Mouse (Mus musculus) stomach, embryonic 15.5 days (tissue): ENCODE measurements around the gene Apol8. TPM values are rescaled to one million over a fixed set of nuclear protein-coding genes. Genes with fewer than 3 reads are reported as not detected.
"Not testable (repeated sequence)": the region's sequence is repeated elsewhere in the genome, so short reads cannot be mapped to it uniquely, and the experiment has no call there.

Source experiments
- ATAC-seq: fragments of 200-750 bp; cut with Nextera tagmentation; 2 replicates; pipeline ENCODE4 v1.8.0; 2017; ENCODE audit warnings: low read depth, moderate number of reproducible peaks, moderate TSS enrichment; ENCODE audit not compliant: insufficient read depth, low FRiP score
- H3K27ac ChIP-seq: fragments of 300-500 bp; sonication (generic); 2 replicates; pipeline ENCODE4 v1.5.1; 2015; ENCODE audit warnings: mild to moderate bottlenecking, inconsistent platforms
- H3K27me3 ChIP-seq: fragments of 300-500 bp; sonication (generic); replicated peaks from 2 replicates; pipeline ENCODE4 v1.6.1; 2015; ENCODE audit warnings: inconsistent platforms
- H3K36me3 ChIP-seq: fragments of 300-500 bp; sonication (generic); 2 replicates; pipeline ENCODE4 v1.6.1; 2015; ENCODE audit warnings: inconsistent platforms
- H3K4me1 ChIP-seq: fragments of 300-500 bp; sonication (generic); 2 replicates; pipeline ENCODE4 v1.6.1; 2015; ENCODE audit warnings: inconsistent platforms
- H3K4me2 ChIP-seq: fragments of 300-500 bp; sonication (generic); 2 replicates; pipeline ENCODE4 v1.6.1; 2015; ENCODE audit warnings: mild to moderate bottlenecking, inconsistent platforms
- H3K4me3 ChIP-seq: fragments of 300-500 bp; sonication (generic); replicated peaks from 2 replicates; pipeline ENCODE4 v1.5.1; 2015; ENCODE audit warnings: inconsistent platforms
- H3K9ac ChIP-seq: fragments of 300-500 bp; sonication (generic); 2 replicates; pipeline ENCODE4 v1.6.1; 2015; ENCODE audit warnings: inconsistent platforms
- H3K9me3 ChIP-seq: fragments of 300-500 bp; sonication (generic); 2 replicates; pipeline ENCODE4 v1.6.1; 2016; ENCODE audit warnings: inconsistent platforms
- WGBS: fragments of 180-500 bp; shearing (Covaris S2); methylation state at CpG from one replicate; pipeline ENCODE4 v1.1.7; 2015; 5-methylcytosine and 5-hydroxymethylcytosine counted together
- polyA plus RNA-seq: library from polyadenylated mRNA; unstranded; fragments of >200 nt; fragmentation: Nextera tagmentation; extraction: Ambion mirVana; gene quantifications from 2 replicates; pipeline ENCODE4 v1.2.1, GENCODE M21; 2015

Apol8 gene
- polyA plus RNA-seq, 1 experiment from 2014 or later, result 1.7 TPM

DNA sequence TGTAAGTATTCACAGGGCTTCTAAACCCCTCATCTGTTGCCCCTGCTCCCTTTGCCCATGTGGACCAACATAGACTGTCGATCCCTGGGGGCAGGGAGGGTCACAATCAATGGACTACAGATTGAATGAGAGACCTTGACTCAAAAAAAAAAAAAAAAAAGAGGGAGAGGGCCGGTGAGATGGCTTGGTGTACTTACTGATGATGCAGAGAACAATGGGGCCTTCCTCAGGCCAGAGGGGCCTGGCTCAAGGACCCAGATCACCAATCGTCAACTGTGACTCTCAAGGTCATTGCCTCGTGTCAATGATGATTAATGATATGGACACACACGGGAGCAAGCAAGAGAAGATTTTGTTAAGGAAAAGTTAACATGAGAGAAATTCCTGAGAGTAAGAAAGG lies 12.2 kb downstream of the Apol8 start:
- no peak for ATAC-seq
- no peak overlapping the region for H3K4me2 ChIP-seq
- H3K36me3 ChIP-seq, result no peaks in the 10 kb centered on the region
- H3K9me3 ChIP-seq, result no peaks in the 10 kb centered on the region
- H3K4me3 ChIP-seq, result no peak overlapping the region
- WGBS, result 30% methylated on average over 5 of the region's 5 CpGs
- H3K4me1 ChIP-seq, result no peaks in the 10 kb centered on the region
- 0 out of 2 replicates have a peak, but pooled peaks cover 3% of the 10 kb centered on the region for H3K27me3 ChIP-seq
- H3K9ac ChIP-seq, result no peak overlapping the region
- no peak overlapping the region for H3K27ac ChIP-seq

DNA sequence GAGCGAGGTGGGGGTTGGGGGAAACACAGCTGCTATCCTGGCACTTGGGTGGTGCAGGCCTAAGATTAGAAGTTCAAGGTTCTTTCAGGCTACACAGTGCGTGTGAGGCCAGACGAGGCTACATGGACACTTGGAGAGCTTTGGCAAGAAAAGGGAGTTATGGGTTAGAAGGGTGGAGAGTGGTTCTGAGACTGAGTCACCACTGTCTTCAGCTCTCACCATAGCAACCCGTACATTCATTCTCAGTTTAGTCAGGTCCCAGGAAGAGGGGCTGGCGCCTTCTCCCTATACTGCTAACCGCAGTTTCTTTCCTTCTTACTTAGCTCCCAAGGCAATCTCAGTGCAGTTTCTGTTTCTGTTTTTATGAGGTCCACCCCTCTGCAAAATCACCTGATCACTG lies 15.2 kb downstream of the Apol8 start:
- not testable (repeated sequence) for ATAC-seq, H3K9me3 ChIP-seq, H3K36me3 ChIP-seq, H3K4me3 ChIP-seq, H3K27me3 ChIP-seq, H3K4me1 ChIP-seq, H3K27ac ChIP-seq, H3K4me2 ChIP-seq, H3K9ac ChIP-seq
- WGBS, result 63% methylated on average over 6 of the region's 6 CpGs

DNA sequence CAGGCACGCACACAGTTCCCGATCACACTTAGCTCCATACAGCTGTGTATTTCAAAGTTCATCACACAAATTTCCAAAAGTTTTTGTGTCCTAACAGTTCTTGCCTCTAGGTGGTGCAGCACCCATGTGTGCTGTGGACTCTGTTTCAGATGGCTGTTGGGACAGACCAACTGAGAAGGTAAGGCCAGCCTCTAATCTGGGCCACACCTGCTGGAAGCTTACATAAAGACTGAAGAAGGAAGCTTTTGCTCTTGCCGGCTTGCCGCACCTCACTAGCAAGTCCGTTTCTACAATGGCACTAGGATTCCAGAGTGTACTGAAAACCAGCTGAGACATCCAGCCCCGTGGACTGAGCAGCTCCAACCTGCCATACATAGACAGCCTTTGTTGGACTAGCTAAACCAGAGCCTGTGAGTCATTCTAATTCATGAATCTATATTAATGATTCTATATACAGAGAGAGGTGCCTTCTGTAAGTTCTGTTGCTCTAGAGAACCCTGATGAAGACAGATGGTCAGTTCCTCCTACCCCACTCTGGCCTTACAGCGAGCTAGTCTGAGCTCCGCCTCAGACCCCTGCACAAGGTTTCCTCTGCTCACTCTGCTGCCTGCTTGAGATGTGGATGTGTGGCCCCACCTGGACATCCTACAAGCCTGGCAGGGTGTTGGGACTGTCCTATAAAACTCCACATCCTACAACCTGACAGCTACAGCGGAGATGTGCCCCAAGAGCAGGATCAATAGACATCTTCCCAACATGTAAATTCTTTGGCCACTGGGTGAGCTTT lies 16.1 kb downstream of the Apol8 start:
- no peaks in the 10 kb centered on the region for H3K4me1 ChIP-seq
- no peak overlapping the region for H3K4me2 ChIP-seq
- peak; percentile 72 for ATAC-seq
- no peaks in the 10 kb centered on the region for H3K27me3 ChIP-seq
- no peaks in the 10 kb centered on the region for H3K9me3 ChIP-seq
- no peak overlapping the region for H3K27ac ChIP-seq
- H3K4me3 ChIP-seq, result no peak overlapping the region
- H3K9ac ChIP-seq, result no peak overlapping the region
- WGBS, result 66% methylated on average over 9 of the region's 9 CpGs
- H3K36me3 ChIP-seq, result no peaks in the 10 kb centered on the region

GRCm38 (mm10) chr15:77733903-77734302 lies 22.9 kb downstream of the Apol8 start:
- ATAC-seq, H3K27me3 ChIP-seq, H3K4me2 ChIP-seq, H3K4me3 ChIP-seq, H3K4me1 ChIP-seq, H3K9ac ChIP-seq, H3K27ac ChIP-seq, H3K36me3 ChIP-seq, H3K9me3 ChIP-seq: not testable (repeated sequence)
- 63% methylated on average over 4 of the region's 4 CpGs for WGBS

- 57% methylated on average over 8 of the region's 8 CpGs for WGBS
- H3K9me3 ChIP-seq, H3K27me3 ChIP-seq, H3K36me3 ChIP-seq, H3K4me2 ChIP-seq, H3K27ac ChIP-seq, H3K4me1 ChIP-seq, ATAC-seq, H3K4me3 ChIP-seq, H3K9ac ChIP-seq: not testable (repeated sequence)
Observed at GRCm38 (mm10) chr15:77733380-77733779, 23.4 kb downstream of the Apol8 start.

DNA sequence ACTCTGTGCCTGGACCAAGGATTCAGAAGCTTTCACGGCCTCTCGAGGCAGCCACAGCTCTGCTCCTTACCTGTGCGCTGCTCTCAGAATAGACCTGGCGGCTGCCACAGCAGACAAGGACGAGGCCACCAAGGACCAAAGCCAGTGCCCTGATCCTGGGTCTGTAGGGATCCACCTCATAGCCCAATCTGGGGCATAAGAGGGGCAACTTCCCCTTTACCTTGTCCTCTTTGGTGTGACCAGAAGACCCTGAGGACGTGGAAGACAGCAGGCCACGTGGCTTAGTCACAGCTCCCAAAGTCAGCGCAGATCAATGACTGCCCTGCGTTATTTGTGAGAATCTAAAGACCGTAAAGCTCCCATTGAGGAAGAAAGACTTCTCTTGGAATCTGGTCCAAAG lies 24.0 kb downstream of the Apol8 start:
- H3K4me3 ChIP-seq, H3K27ac ChIP-seq, H3K36me3 ChIP-seq, H3K4me1 ChIP-seq, H3K4me2 ChIP-seq, H3K9ac ChIP-seq, H3K27me3 ChIP-seq, ATAC-seq, H3K9me3 ChIP-seq: not testable (repeated sequence)
- WGBS, result 72% methylated on average over 10 of the region's 10 CpGs

- Histone ChIP-seq H3K9ac (no peak overlapping the region), H3K9me3 (no peaks in the 10 kb centered on the region), H3K27ac (no peak overlapping the region), H3K4me1 (no peaks in the 10 kb centered on the region), H3K27me3 (no peaks in the 10 kb centered on the region), H3K4me3 (no peak overlapping the region), H3K4me2 (no peak overlapping the region), H3K36me3 (no peaks in the 10 kb centered on the region)
- WGBS, result 91% methylated on average over 5 of the region's 5 CpGs
- no peak for ATAC-seq
Observed at GRCm38 (mm10) chr15:77731605-77732004, 25.2 kb downstream of the Apol8 start.

DNA sequence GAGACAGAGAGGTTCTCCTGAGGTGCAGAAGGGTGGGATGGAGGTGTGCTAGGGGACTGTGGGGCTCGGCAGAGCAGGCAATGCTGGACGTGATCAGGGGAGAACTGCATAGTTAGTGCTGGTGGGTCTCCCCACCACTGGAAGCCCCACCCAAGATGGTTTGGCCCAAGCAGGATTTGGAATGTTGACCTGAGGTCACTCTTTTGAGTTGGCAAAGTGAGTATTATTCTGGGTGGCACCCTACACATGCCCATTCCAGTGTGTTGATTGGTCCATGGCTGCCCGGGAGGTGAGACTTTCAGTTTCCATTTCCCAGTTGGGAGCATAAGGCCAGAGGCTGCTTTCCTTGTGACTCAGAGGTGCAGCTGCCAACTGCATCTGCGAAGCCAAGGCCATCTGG lies 28.1 kb downstream of the Apol8 start, which contains the start of gene Apol9b:
Apol9b (plus strand) TSS at position 301 of the 400 bp plus-strand sequence.
- H3K36me3 ChIP-seq, H3K9me3 ChIP-seq, H3K27ac ChIP-seq, H3K27me3 ChIP-seq, H3K9ac ChIP-seq, H3K4me1 ChIP-seq, H3K4me3 ChIP-seq, H3K4me2 ChIP-seq, ATAC-seq: not testable (repeated sequence)
- WGBS, result 85% methylated on average over 1 of the region's 4 CpGs

GRCm38 (mm10) chr15:77727745-77728144 lies 29.1 kb downstream of the Apol8 start:
- not testable (repeated sequence) for H3K36me3 ChIP-seq, H3K4me1 ChIP-seq, H3K9ac ChIP-seq, H3K27ac ChIP-seq, H3K4me3 ChIP-seq, H3K4me2 ChIP-seq, ATAC-seq, H3K9me3 ChIP-seq, H3K27me3 ChIP-seq
- WGBS, result 78% methylated on average over 3 of the region's 3 CpGs

DNA sequence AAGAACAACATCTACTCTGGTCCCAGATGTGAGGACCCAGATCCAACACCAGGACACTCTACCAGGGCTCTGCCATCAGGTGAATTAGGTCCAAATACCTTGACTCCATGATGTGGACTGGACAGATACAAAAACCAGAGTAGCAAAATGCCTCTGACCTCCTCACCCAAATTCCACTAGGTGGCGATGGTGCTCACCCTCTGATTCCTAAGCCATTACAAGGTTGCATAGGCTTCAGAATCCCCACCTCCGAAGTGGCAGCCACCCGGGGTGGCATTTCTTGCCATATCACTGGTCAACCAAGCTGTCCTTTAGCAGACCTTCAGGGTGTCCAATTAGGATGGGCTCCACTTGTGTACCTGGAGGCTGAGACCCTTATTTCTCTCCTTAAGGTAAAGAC lies 29.7 kb downstream of the Apol8 start:
- not testable (repeated sequence) for H3K4me3 ChIP-seq, H3K9me3 ChIP-seq, H3K9ac ChIP-seq, H3K27me3 ChIP-seq, H3K27ac ChIP-seq, H3K4me1 ChIP-seq, H3K36me3 ChIP-seq, H3K4me2 ChIP-seq
- 4% methylated on average over 3 of the region's 3 CpGs for WGBS
- ATAC-seq, result peak; percentile 36; the same call in 1 of the 2 replicates

GRCm38 (mm10) chr15:77725393-77726020 lies 31.3 kb downstream of the Apol8 start:
- ATAC-seq, H3K9me3 ChIP-seq, H3K4me3 ChIP-seq, H3K36me3 ChIP-seq, H3K27ac ChIP-seq, H3K9ac ChIP-seq, H3K27me3 ChIP-seq, H3K4me2 ChIP-seq, H3K4me1 ChIP-seq: not testable (repeated sequence)
- 68% methylated on average over 6 of the region's 6 CpGs for WGBS

GRCm38 (mm10) chr15:77724208-77724911 lies 32.4 kb downstream of the Apol8 start:
- ATAC-seq, H3K4me2 ChIP-seq, H3K4me1 ChIP-seq, H3K4me3 ChIP-seq, H3K9me3 ChIP-seq, H3K27me3 ChIP-seq, H3K9ac ChIP-seq, H3K27ac ChIP-seq, H3K36me3 ChIP-seq: not testable (repeated sequence)
- WGBS, result 27% methylated on average over 2 of the region's 10 CpGs
